Mouse (Mus musculus): ENCODE measurements around the gene Zfp607a. TPM values are rescaled to one million over a fixed set of nuclear protein-coding genes. Genes with fewer than 3 reads are reported as not detected.
"Not testable (repeated sequence)": the region's sequence is repeated elsewhere in the genome, so short reads cannot be mapped to it uniquely, and the experiment has no call there.

Gene Zfp607a
- polyA plus RNA-seq, 1 experiment from 2014 or later: 3.6 TPM

DNA sequence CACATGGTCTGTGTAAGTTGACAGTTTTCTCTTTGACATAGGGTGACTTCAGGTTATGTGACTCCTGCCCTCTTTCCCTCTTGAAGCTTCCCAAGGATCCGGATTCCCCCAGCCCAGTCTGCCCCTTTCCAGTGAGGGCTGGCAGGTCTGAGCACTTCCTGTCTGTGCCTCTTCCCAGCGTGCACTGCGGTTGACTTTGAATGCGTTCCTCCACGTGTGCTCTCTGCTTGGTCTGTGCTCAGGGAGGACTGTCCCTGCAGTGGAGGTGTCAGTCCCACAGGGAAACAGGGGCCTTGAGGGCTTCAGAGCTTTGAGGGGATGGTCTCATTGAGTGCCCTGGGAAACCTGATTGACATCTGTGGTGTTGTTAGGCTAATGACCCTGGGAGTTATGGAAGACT, 5.3 kb downstream of the Zfp607a start:
- not testable (repeated sequence) for H3K27me3 ChIP-seq; H3K4me3 ChIP-seq (replicated peaks); H3K4me2 ChIP-seq (replicated peaks); H3K9ac ChIP-seq; H3K27ac ChIP-seq (replicated peaks); H3K9me3 ChIP-seq (replicated peaks); ATAC-seq (ENCODE audit: insufficient number of reproducible peaks, low FRiP score, low TSS enrichment, low read depth)
- Histone ChIP-seq H3K36me3 (peaks cover 26% of the 10 kb centered on the region), H3K4me1 (peaks cover 10% of the 10 kb centered on the region)
- WGBS: 69% methylated on average over 5 of the region's 5 CpGs

DNA sequence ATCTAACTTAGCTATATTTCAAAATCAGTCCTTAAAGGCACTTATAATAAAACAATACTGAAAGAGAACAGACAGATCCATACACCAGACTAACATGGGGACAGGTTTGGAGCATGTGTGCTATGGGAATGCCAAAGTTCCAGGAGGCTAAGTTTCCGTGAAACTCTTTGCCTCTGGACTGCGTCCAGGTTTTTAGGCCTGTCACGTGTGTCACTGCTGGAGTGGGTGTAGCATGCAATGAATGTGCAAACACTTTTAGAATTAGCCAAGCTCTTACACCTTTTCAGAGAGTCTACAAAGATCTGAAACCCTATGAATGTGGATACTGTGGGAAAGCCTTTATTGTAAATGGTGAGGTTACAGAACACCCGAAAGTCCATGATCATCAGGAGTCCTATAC, 24.4 kb downstream of the Zfp607a start:
- Histone ChIP-seq H3K4me2 (replicated peaks) (no peak overlapping the region), H3K4me3 (replicated peaks) (no peak overlapping the region), H3K9ac (no peak overlapping the region), H3K36me3 (peaks cover 65% of the 10 kb centered on the region), H3K9me3 (replicated peaks) (0 out of 2 replicates have a peak, but pooled peaks cover 3% of the 10 kb centered on the region), H3K27me3 (no peaks in the 10 kb centered on the region), H3K27ac (replicated peaks) (no peak overlapping the region), H3K4me1 (no peaks in the 10 kb centered on the region)
- WGBS: 92% methylated on average over 4 of the region's 4 CpGs
- ATAC-seq (ENCODE audit: insufficient number of reproducible peaks, low FRiP score, low TSS enrichment, low read depth): no peak

DNA sequence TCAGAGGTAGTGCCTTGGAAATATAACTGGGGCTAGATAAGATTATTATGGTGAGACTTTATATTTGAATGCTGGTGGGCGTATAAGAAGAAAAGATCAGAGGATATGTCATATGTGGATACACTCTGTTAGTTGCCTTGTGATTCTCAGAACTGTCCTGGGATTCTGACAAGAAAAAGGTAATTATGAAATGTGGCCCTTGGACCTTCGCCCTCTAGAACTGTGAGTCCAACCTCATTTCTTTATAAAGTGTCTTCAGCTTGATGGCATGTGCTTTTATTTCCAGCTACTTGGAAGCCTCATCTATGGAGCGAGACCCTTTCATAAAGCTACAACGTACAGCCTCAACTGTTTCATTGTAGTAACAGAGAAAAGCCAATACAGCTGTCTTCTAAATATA, 43.3 kb downstream of the Zfp607a start:
- H3K4me2 ChIP-seq (replicated peaks): no peak overlapping the region
- H3K4me1 ChIP-seq: no peaks in the 10 kb centered on the region
- H3K36me3 ChIP-seq: no peaks in the 10 kb centered on the region
- no peak for ATAC-seq (ENCODE audit: insufficient number of reproducible peaks, low FRiP score, low TSS enrichment, low read depth)
- H3K9me3 ChIP-seq (replicated peaks): 0 out of 2 replicates have a peak, but pooled peaks cover 7% of the 10 kb centered on the region
- WGBS: 88% methylated on average over 4 of the region's 4 CpGs
- H3K9ac ChIP-seq: no peak overlapping the region
- H3K27me3 ChIP-seq: no peaks in the 10 kb centered on the region
- no peak overlapping the region for H3K27ac ChIP-seq (replicated peaks)
- H3K4me3 ChIP-seq (replicated peaks): no peak overlapping the region

DNA sequence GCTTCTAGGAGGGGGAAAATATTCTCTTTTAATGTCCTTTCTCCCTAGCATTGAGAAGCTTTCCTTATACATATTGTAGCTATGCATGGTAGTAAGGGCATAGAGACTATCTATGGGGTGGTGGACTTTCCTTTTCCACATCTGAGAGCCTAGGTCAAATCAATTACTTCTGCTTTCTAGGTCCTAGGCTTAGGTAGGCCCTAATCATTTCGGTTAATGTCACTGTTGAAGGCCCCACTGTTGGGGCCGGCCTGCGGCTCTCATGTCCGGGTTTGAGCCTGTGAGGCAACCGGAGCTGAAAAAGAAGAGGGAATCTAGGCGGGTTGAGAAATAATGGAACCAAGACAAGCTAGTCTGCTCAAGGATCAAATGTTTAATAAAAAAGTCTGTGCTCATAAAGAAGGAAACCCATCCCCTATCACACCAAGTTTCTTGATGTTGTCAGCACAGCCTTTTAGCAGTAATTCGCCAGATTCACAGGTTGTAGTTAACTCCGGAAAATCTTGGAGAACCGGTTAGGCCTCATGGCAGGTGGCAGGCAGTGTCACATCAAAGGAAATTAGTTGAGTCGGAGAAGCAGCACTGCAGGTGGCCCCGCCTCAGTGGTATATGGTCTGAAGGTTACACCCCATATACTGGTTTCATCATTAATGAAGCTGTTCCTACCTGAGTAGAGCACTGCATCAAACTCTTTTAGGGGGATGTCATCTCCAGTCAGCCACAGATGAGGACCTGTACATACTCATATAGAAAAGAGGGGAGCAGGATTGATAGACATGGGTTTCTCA, 47.9 kb downstream of the Zfp607a start:
- 64% methylated on average over 11 of the region's 11 CpGs for WGBS
- no peak overlapping the region for H3K9ac ChIP-seq
- H3K4me3 ChIP-seq (replicated peaks): no peak overlapping the region
- 0 out of 2 replicates have a peak, but pooled peaks cover 7% of the 10 kb centered on the region for H3K9me3 ChIP-seq (replicated peaks)
- H3K27ac ChIP-seq (replicated peaks): 0 out of 2 replicates have a peak overlapping the region, but pooled peaks have one; percentile 4
- H3K36me3 ChIP-seq: peaks cover 9% of the 10 kb centered on the region
- H3K4me1 ChIP-seq: no peaks in the 10 kb centered on the region
- ATAC-seq (ENCODE audit: insufficient number of reproducible peaks, low FRiP score, low TSS enrichment, low read depth): no peak
- no peak overlapping the region for H3K4me2 ChIP-seq (replicated peaks)
- no peaks in the 10 kb centered on the region for H3K27me3 ChIP-seq

DNA sequence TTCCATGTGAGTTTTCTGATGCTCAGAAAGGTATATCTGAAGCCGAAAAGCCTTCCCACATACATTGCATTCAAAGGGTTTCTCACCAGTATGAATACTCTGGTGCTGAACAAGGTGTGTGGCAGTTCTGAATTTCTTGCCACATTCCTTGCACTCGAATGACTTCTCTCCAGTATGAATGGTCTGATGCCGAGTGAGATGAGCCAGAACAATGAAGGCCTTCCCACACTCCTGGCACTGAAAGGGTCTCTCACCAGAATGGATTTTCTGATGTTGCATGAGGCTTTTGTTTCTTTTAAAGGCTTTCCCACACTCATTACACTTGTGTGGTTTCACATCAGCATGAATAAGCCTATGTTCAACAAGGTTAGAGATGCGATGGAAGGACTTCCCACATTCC, 53.6 kb downstream of the Zfp607a start:
- H3K9ac ChIP-seq; H3K9me3 ChIP-seq (replicated peaks); H3K4me2 ChIP-seq (replicated peaks); H3K27me3 ChIP-seq; H3K4me1 ChIP-seq; H3K27ac ChIP-seq (replicated peaks); H3K4me3 ChIP-seq (replicated peaks); ATAC-seq (ENCODE audit: insufficient number of reproducible peaks, low FRiP score, low TSS enrichment, low read depth): not testable (repeated sequence)
- WGBS: 89% methylated on average over 3 of the region's 4 CpGs
- H3K36me3 ChIP-seq: peaks cover 34% of the 10 kb centered on the region

DNA sequence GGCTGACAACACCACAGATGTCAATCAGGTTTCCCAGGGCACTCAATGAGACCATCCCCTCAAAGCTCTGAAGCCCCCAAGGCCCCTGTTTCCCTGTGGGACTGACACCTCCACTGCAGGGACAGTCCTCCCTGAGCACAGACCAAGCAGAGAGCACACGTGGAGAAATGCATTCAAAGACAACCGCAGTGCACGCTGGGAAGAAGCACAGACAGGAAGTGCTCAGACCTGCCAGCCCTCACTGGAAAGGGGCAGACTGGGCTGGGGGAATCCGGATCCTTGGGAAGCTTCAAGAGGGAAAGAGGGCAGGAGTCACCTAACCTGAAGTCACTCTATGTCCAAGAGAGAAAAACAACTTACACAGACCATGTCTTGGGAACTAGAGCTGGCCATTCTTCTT, 69.7 kb downstream of the Zfp607a start:
- not testable (repeated sequence) for H3K4me3 ChIP-seq (replicated peaks); H3K27me3 ChIP-seq; H3K4me2 ChIP-seq (replicated peaks); H3K4me1 ChIP-seq; H3K9me3 ChIP-seq (replicated peaks); H3K27ac ChIP-seq (replicated peaks); H3K9ac ChIP-seq; ATAC-seq (ENCODE audit: insufficient number of reproducible peaks, low FRiP score, low TSS enrichment, low read depth)
- peaks cover 16% of the 10 kb centered on the region for H3K36me3 ChIP-seq
- WGBS: 40% methylated on average over 4 of the region's 4 CpGs

DNA sequence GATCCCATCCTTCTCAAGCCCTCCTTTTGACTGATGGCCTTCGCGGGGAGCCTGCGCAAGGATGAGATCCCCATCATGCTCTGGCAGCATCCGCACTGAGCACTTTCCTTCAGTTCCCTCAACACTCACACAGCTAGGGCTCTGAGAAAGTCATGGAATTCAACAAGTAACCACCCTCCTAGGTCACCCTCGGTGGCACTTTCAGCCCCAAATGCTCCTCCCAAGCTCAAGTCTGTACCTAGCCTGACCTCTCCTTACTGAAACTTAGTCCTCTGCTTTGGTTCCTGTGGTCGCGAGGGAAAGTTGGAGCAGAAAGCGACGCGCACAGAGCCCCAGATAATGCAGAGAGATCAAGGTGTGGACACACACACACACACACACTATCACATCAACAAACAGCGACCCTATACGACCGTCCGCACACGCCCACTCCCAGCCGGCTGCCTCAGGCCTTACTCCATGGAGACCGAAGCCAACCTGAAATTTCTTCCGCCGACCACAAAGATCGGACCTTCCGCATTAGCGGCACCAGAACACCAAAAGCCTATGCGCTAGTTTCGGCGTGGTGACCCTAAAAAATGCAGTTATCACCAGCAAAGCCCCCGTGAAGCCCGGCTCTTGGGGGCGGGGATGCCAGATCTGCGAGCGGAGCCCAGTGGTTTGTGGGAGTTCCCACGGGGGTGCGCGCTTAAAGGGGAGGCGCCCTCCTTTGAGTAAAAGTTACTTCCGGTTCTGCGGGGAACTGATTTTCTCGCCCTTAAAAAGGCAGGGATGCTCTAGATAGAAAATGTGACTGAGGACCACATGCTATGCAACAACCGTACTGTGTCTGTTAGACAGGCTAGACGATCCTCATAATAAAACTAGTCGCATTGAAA, 71.7 kb downstream of the Zfp607a start, which contains the start of gene Zfp974:
Gene Zfp974 (minus strand): TSS at position 643 of the 878 bp plus-strand sequence.
- Histone ChIP-seq H3K4me1 (0 out of 2 replicates have a peak, but pooled peaks cover 6% of the 10 kb centered on the region), H3K9me3 (replicated peaks) (no peaks in the 10 kb centered on the region), H3K27ac (replicated peaks) (0 out of 2 replicates have a peak within 1 kb of the TSS, but pooled peaks have one; percentile 17), H3K4me2 (replicated peaks) (peak within 1 kb of the TSS; percentile 75), H3K27me3 (no peaks in the 10 kb centered on the region), H3K36me3 (peaks cover 13% of the 10 kb centered on the region), H3K4me3 (replicated peaks) (peak within 1 kb of the TSS; percentile 69), H3K9ac (peak within 1 kb of the TSS; percentile 74)
- ATAC-seq (ENCODE audit: insufficient number of reproducible peaks, low FRiP score, low TSS enrichment, low read depth): peak; percentile 65; the same call in 1 of the 2 replicates
- 3% methylated on average over 40 of the region's 40 CpGs for WGBS

Other genes starting within 250 kb of the Zfp607a start
- gene Ttc9b, start 203.6 kb upstream of the Zfp607a start, polyA plus RNA-seq (2015; fragmentation: Nextera tagmentation; extraction: Ambion mirVana): 0.60 and 1.3 TPM in 2 replicates
- 10.1 and 11.3 TPM in 2 replicates for gene Map3k10, start 182.9 kb upstream of the Zfp607a start, polyA plus RNA-seq (2015; fragmentation: Nextera tagmentation; extraction: Ambion mirVana)
- 3.6 and 4.9 TPM in 2 replicates for gene Zfp607b, start 168.2 kb upstream of the Zfp607a start, polyA plus RNA-seq (2015; fragmentation: Nextera tagmentation; extraction: Ambion mirVana)
- 37.7 and 38.2 TPM in 2 replicates for gene Zfp60, start 126.1 kb upstream of the Zfp607a start, polyA plus RNA-seq (2015; fragmentation: Nextera tagmentation; extraction: Ambion mirVana)
- gene Zfp626, start 50.3 kb upstream of the Zfp607a start, polyA plus RNA-seq (2015; fragmentation: Nextera tagmentation; extraction: Ambion mirVana): 2.4 and 2.7 TPM in 2 replicates
- gene Zfp59, start 18.9 kb upstream of the Zfp607a start, polyA plus RNA-seq (2015; fragmentation: Nextera tagmentation; extraction: Ambion mirVana): 7.2 and 8.1 TPM in 2 replicates
- 7.5 and 8.1 TPM in 2 replicates for gene Zfp974, start 71.9 kb downstream of the Zfp607a start, polyA plus RNA-seq (2015; fragmentation: Nextera tagmentation; extraction: Ambion mirVana)
- 17.6 and 20.9 TPM in 2 replicates for gene Zfp780b, start 121.6 kb downstream of the Zfp607a start, polyA plus RNA-seq (2015; fragmentation: Nextera tagmentation; extraction: Ambion mirVana)
- gene Zfp850, start 156.6 kb downstream of the Zfp607a start, polyA plus RNA-seq (2015; fragmentation: Nextera tagmentation; extraction: Ambion mirVana): 3.3 and 3.4 TPM in 2 replicates
- gene Psmc4, start 192.6 kb downstream of the Zfp607a start, polyA plus RNA-seq (2015; fragmentation: Nextera tagmentation; extraction: Ambion mirVana): 288 and 301 TPM in 2 replicates
- 0.49 and 0.69 TPM in 2 replicates for gene Fcgbp, start 213.7 kb downstream of the Zfp607a start, polyA plus RNA-seq (2015; fragmentation: Nextera tagmentation; extraction: Ambion mirVana)